Mouse (Mus musculus) neural tube, embryonic 10.5 days (tissue): ENCODE results near the gene Bcl2a1b.
"Not testable (repeated sequence)": the region's sequence is repeated elsewhere in the genome, so short reads cannot be mapped to it uniquely, and the experiment has no call there.

ENCODE experiments used
- DNase-seq: peaks from one replicate; pipeline ENCODE4 v3.0.0-alpha.2; 2017; ENCODE audit warnings: low spot score; ENCODE audit errors: extremely low spot score

The Bcl2a1b gene

GRCm38 (mm10) chr9:89240516-89241019, 41.6 kb downstream of the Bcl2a1b start:
- DNase-seq, result not testable (repeated sequence)

DNA sequence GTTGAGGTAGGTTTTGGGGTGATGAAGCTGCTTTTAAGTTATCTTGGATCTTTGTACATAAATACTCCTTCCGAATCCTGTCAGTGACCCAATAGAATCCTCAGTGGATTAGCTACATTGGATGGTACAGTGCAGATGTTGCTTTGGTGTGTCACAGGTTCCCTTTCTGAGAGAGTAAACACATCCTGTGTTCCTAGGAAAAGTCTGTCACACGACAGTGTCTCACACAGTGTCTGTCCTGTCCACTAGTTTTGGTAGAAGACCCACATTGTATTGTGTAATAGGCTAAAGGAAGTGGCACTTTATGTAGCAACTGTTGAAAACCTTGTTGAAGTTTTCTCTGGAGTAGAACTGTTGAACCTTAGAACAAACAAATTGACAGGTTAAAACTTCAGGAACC, 54.4 kb downstream of the Bcl2a1b start:
- DNase-seq, result no peak

DNA sequence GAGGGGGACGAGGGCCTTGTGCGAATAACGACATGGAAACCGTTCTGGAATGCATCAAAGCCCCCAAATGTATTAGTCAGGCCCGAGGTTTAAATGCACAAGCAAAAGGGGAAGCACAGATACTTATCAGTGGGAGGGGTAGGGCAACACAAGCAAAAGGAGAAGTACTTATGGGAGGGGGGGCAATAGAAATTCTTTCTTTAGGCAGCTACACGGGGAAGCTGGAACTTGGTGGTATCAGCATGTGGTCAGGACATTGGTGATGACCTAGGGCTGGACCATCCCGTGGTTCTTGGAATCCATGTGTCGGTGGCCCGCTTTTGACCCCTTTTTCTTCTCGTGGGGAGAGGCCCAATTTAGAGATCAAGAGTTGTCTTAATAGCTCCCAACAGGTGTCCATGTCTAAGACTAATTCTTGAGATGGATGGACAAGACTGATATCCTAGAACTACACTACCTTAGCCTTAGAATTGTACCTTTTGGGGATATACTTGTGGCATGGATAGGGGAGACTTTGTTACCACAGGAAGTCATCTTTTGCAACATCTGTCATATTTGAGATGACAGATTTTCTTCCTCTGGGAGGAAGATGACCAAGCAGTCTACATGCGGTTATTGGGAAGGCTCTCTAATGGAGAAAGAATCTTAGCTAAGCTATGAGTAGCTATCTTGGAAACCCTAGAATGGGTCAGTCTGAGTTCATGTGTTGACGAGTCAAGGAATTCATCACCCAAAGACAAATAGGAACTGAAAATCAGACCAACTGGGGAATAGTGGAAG, 57.7 kb downstream of the Bcl2a1b start:
- no peak for DNase-seq
